Comparison of ENCODE assay signal across 19 mouse cellular contexts in the genomic region with DNA sequence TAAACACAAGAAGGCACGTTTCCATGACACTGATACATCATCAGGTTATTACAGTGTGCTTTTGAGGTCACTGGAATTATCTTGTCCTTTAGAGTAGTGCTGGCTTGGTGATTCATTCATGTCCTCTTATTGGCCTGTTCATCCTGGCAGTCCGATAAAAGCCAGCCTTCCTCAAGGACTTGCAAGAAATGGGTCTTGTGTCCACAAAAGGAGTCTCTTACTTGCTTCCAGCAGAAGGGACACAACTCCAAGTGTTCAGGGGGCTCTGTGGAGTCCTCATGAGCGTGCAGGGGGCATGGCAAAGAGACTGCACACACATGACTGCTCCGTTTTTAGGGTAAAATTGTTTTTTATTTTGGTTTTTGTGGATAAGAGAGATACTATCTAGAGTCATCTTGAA.
DNase-seq lines count a peak whose midpoint lies in the region; ATAC-seq lines count a peak whose summit lies in the region.
"Had no signal": no experiment of that assay in that cellular context is flagged by ENCODE, and none has a peak within 500 bp of the region (broad histone marks: within the 10 kb centered on the region; RNA-seq: fewer than 3 reads in every experiment).

No protein-coding gene starts in this region.

- no peak overlapping the region for H3K4me2 ChIP-seq in liver, embryonic 12.5 days
- no peak overlapping the region for H3K4me2 ChIP-seq in forebrain, embryonic 14.5 days (ENCODE audit: low read length)
- H3K4me2 ChIP-seq: embryonic facial prominence, embryonic 12.5 days; forebrain, embryonic 13.5 days had no signal

- no peaks in the 10 kb centered on the region for H3K36me3 ChIP-seq in liver, embryonic 12.5 days
- H3K36me3 ChIP-seq in forebrain, embryonic 14.5 days (ENCODE audit: control insufficient read depth, insufficient read depth, low read length) = no peaks in the 10 kb centered on the region
- H3K36me3 ChIP-seq: embryonic facial prominence, embryonic 12.5 days had no signal

- 0 out of 2 replicates have a peak overlapping the region, but pooled peaks have one; percentile 5 for H3K27ac ChIP-seq in liver, embryonic 12.5 days
- H3K27ac ChIP-seq in forebrain, embryonic 14.5 days (ENCODE audit: low read depth, low read length) = no peak overlapping the region
- H3K27ac ChIP-seq: embryonic facial prominence, embryonic 10.5 days; embryonic facial prominence, embryonic 12.5 days; forebrain, embryonic 13.5 days had no signal

- H3K4me3 ChIP-seq in liver, embryonic 12.5 days = no peak overlapping the region
- no peak overlapping the region for H3K4me3 ChIP-seq in forebrain, embryonic 14.5 days (ENCODE audit: low read depth, low read length)
- H3K4me3 ChIP-seq: embryonic facial prominence, embryonic 10.5 days; embryonic facial prominence, embryonic 12.5 days; forebrain, embryonic 13.5 days had no signal

- H3K4me1 ChIP-seq in liver, embryonic 12.5 days = peaks cover 57% of the 10 kb centered on the region
- no peaks in the 10 kb centered on the region for H3K4me1 ChIP-seq in forebrain, embryonic 14.5 days (ENCODE audit: control insufficient read depth, insufficient read depth, low read length)

- H3K9me3 ChIP-seq in liver, embryonic 12.5 days (replicated peaks) = no peaks in the 10 kb centered on the region
- H3K9me3 ChIP-seq in forebrain, embryonic 14.5 days (replicated peaks; ENCODE audit: control insufficient read depth, low read length) = no peaks in the 10 kb centered on the region
- H3K9me3 ChIP-seq: embryonic facial prominence, embryonic 10.5 days; embryonic facial prominence, embryonic 12.5 days; forebrain, embryonic 13.5 days had no signal

- no peak for ATAC-seq in liver, embryonic 12.5 days
- no peak for ATAC-seq in forebrain, embryonic 14.5 days
- ATAC-seq: activated CD4-positive, CD25-positive, alpha-beta regulatory T cell, adult 4 months; forebrain, embryonic 13.5 days; forebrain, embryonic 16.5 days; Patski had no signal

- H3K9ac ChIP-seq in liver, embryonic 12.5 days = no peak overlapping the region
- H3K9ac ChIP-seq in forebrain, embryonic 14.5 days (ENCODE audit: low read length) = no peak overlapping the region
- H3K9ac ChIP-seq: embryonic facial prominence, embryonic 12.5 days; forebrain, embryonic 13.5 days had no signal

- WGBS in liver, embryonic 12.5 days (ENCODE audit: insufficient replicate concordance) = 66% methylated on average over 4 of the region's 4 CpGs
- 90% methylated on average over 4 of the region's 4 CpGs for WGBS in forebrain, embryonic 14.5 days

- no peaks in the 10 kb centered on the region for H3K27me3 ChIP-seq in liver, embryonic 12.5 days (replicated peaks)
- H3K27me3 ChIP-seq in forebrain, embryonic 14.5 days (replicated peaks; ENCODE audit: control insufficient read depth, insufficient read depth, low read length) = no peaks in the 10 kb centered on the region
- H3K27me3 ChIP-seq: embryonic facial prominence, embryonic 12.5 days; forebrain, embryonic 13.5 days; Patski had no signal

- peak; percentile 69 for DNase-seq in adrenal gland, adult 2 months
- no peak for DNase-seq in adrenal gland, postnatal 4 days (ENCODE audit: low spot score in 2 of 2)
- no peak for DNase-seq in liver
- DNase-seq in MN1 (ENCODE audit: low spot score) = peak; percentile 31
- DNase-seq in adrenal gland, postnatal 10 days = peak; percentile 41
- DNase-seq in forebrain, embryonic 14.5 days (ENCODE audit: low spot score) = no peak
- DNase-seq in thymus, postnatal 25 days = no peak
- DNase-seq: cerebellum, adult 11-12 months; cerebellum, adult 2 months; cerebellum, adult 9-10 months; cerebellum, postnatal 10 days; cerebellum, postnatal 25 days had no signal

Comparison
In these comparisons a context has a peak if more than half of its experiments do, and no peak if none do; other contexts are left out.
1. DNase-seq: peak in adrenal gland, adult 2 months (single experiment), MN1 (single experiment) and adrenal gland, postnatal 10 days (single experiment); none in adrenal gland, postnatal 4 days (0 of 2), liver (single experiment), forebrain, embryonic 14.5 days (single experiment) and thymus, postnatal 25 days (single experiment).